Mouse (Mus musculus) gastrocnemius, postnatal 36 days (tissue): ENCODE results near the gene Eef2k. TPM values are rescaled to one million over a fixed set of nuclear protein-coding genes. Genes with fewer than 3 reads are reported as not detected.
"Not testable (repeated sequence)": the region's sequence is repeated elsewhere in the genome, so short reads cannot be mapped to it uniquely, and the experiment has no call there.

Source experiments
- DNase-seq, 2 experiments: peaks; one replicate each; pipeline ENCODE4 v3.0.0; 2022
- intact Hi-C: fragments of 180-260 bp; cut with DNase I; formaldehyde crosslinking; loops from one replicate; pipeline ENCODE4 v1.15.1; 2025
- total RNA-seq, 2 experiments: library from RNA; stranded (reverse); gene quantifications; 2 replicates each; pipeline ENCODE4 v1.2.3; 2021

The Eef2k gene
- total RNA-seq, 2 experiments from 2014 or later = 55.7 to 60.3 TPM

- DNase-seq = no peak
- intact Hi-C loops = loop anchor here (1.0 to 5.0 kb wide), 2 partner anchors 82 to 240 kb away; partner anchors contain the start of gene Mosmo
Observed at GRCm38 (mm10) chr7:120917279-120917591, 74.6 kb downstream of the Eef2k start.

- peak; percentile 99 to 100 for DNase-seq
- intact Hi-C loops = loop anchor here (1.0 to 5.0 kb wide), 2 partner anchors 83 to 241 kb away; partner anchors contain the start of gene Mosmo
Observed at GRCm38 (mm10) chr7:120917592-120918461, 75.2 kb downstream of the Eef2k start, which contains the start of gene Polr3e. Gene Polr3e (plus strand): TSS chr7:120917744.

GRCm38 (mm10) chr7:120918526-120918962, 75.9 kb downstream of the Eef2k start:
- intact Hi-C loops = loop anchor here (5.0 kb wide), 1 partner anchor 241 kb away; the partner anchor contains the start of gene Mosmo
- no peak for DNase-seq

- intact Hi-C loops = no loop called here
- no peak for DNase-seq
Observed at GRCm38 (mm10) chr7:120933110-120933509, 90.5 kb downstream of the Eef2k start.

- no peak for DNase-seq
- intact Hi-C loops = no loop called here
Observed at GRCm38 (mm10) chr7:120933680-120934195, 91.1 kb downstream of the Eef2k start.

- intact Hi-C loops = loop anchor here (5.0 kb wide), 1 partner anchor 128 kb away; no protein-coding TSS in a partner anchor
- no peak for DNase-seq
Observed at GRCm38 (mm10) chr7:120934716-120935115, 92.1 kb downstream of the Eef2k start.

- intact Hi-C loops = loop anchor here (2.0 to 5.0 kb wide), 2 partner anchors 126 to 182 kb away; no protein-coding TSS in a partner anchor
- no peak for DNase-seq
Observed at GRCm38 (mm10) chr7:120936522-120936921, 93.9 kb downstream of the Eef2k start.

GRCm38 (mm10) chr7:120938206-120938605, 95.6 kb downstream of the Eef2k start:
- intact Hi-C loops = loop anchor here (5.0 kb wide), 1 partner anchor 124 kb away; no protein-coding TSS in a partner anchor
- no peak for DNase-seq

- intact Hi-C loops = no loop called here
- DNase-seq = no peak
Observed at GRCm38 (mm10) chr7:120940343-120940742, 97.7 kb downstream of the Eef2k start.

GRCm38 (mm10) chr7:120941214-120941613, 98.6 kb downstream of the Eef2k start:
- intact Hi-C loops = no loop called here
- DNase-seq = no peak

GRCm38 (mm10) chr7:120942506-120942905, 99.9 kb downstream of the Eef2k start:
- DNase-seq = no peak
- intact Hi-C loops = no loop called here

GRCm38 (mm10) chr7:120943936-120944509, 101.4 kb downstream of the Eef2k start:
- no peak for DNase-seq
- intact Hi-C loops = no loop called here

- intact Hi-C loops = not testable (repeated sequence)
Observed at GRCm38 (mm10) chr7:120953591-120953990, 111.0 kb downstream of the Eef2k start.

More at GRCm38 (mm10) chr7:120953591-120953990, 111.0 kb downstream of the Eef2k start:
- DNase-seq = not testable (repeated sequence)

Other genes starting within 250 kb of the Eef2k start
- 100 to 1,000 TPM; 505 to 521 TPM for gene Uqcrc2, start 207.7 kb upstream of the Eef2k start, total RNA-seq
- gene Pdzd9, start 172.5 kb upstream of the Eef2k start, total RNA-seq = not detected
- 10 to 100 TPM; 16.4 to 16.7 TPM for gene Mosmo, start 165.2 kb upstream of the Eef2k start, total RNA-seq
- 1 to 10 TPM in 1 of 2 experiments, under 1 TPM in 1; 0.26 to 1.7 TPM for gene Vwa3a, start 103.5 kb upstream of the Eef2k start, total RNA-seq
- gene Gm5737, start 30.5 kb upstream of the Eef2k start, total RNA-seq = under 1 TPM; 0.32 to 0.61 TPM
- gene Polr3e, start 74.9 kb downstream of the Eef2k start, total RNA-seq = 10 to 100 TPM; 10.7 to 11.4 TPM
- gene Cdr2, start 139.5 kb downstream of the Eef2k start, total RNA-seq = 1 to 10 TPM; 2.8 to 3.0 TPM
- gene Mfsd13b, start 139.7 kb downstream of the Eef2k start, total RNA-seq = not detected
- gene Mettl9, start 191.6 kb downstream of the Eef2k start, total RNA-seq = 10 to 100 TPM; 18.5 to 19.7 TPM
- under 1 TPM; 0.18 to 0.49 TPM for gene Igsf6, start 231.7 kb downstream of the Eef2k start, total RNA-seq
- under 1 TPM; 0.20 to 0.28 TPM for gene Otoa, start 238.8 kb downstream of the Eef2k start, total RNA-seq